Mouse (Mus musculus) ES-Bruce4 (cell line): ENCODE measurements around the gene Lrrc40.

Experiments used
- CTCF ChIP-seq: IDR thresholded peaks from one replicate; pipeline ENCODE4 v1.8.1; 2011; ENCODE audit warnings: low read depth, low read length
- EP300 ChIP-seq: IDR thresholded peaks from 2 replicates; pipeline ENCODE4 v1.6.1; 2011; ENCODE audit warnings: low read depth, low read length; ENCODE audit not compliant: insufficient read depth

DNA sequence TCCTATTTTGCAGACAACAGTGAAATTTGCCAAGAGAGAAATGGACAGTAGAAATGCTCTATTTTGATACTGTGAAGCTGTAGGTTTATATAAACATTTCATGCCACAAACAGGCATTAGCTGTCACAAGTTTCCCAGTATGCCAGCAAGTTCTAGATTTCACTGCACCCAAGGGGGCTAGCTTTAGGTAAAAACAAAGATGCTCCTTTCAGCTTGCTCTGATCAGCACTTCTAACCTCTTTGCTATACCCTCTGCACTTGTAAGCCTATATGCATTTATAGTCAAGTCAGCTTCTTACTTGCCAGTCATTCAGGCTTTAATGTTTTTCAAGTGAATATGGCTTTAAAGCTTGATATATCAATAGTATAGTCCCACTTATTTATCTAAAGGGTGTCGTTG is 27.8 kb upstream of the Lrrc40 start:
- no peak for TF ChIP-seq CTCF
- no peak for TF ChIP-seq EP300
